Mouse (Mus musculus) heart, postnatal 36 days (tissue): ENCODE measurements at regions not wholly inside any gene's neighbourhood (a gene's known extent, or its start where the extent isn't known, plus 50 kb on each side); places are given as distances from the start of the nearest gene placed in this dataset.
A peak's percentile ranks its signal among the peaks of the same experiment; 100 is the strongest.

Experiments
- DNase-seq, 2 experiments: peaks; one replicate each; pipeline ENCODE4 v3.0.0; 2021 to 2022
- intact Hi-C: fragments of 180-260 bp; cut with DNase I; formaldehyde crosslinking; loops from one replicate; pipeline ENCODE4 v1.15.1; 2025

- intact Hi-C loops, result no loop called here
- DNase-seq, result no peak
Observed at GRCm38 (mm10) chr2:9669621-9670020, 211.4 kb upstream of the 4930412O13Rik start.

- intact Hi-C loops, result no loop called here
- DNase-seq, result peak; percentile 1 to 5
Observed at GRCm38 (mm10) chr2:9681691-9682152, 199.3 kb upstream of the 4930412O13Rik start.

GRCm38 (mm10) chr2:9683673-9684210 lies 197.3 kb upstream of the 4930412O13Rik start:
- intact Hi-C loops, result no loop called here
- no peak for DNase-seq

- intact Hi-C loops, result no loop called here
Observed at GRCm38 (mm10) chr2:9688176-9688575, 192.9 kb upstream of the 4930412O13Rik start.

GRCm38 (mm10) chr2:9689518-9689917 lies 191.5 kb upstream of the 4930412O13Rik start:
- intact Hi-C loops, result no loop called here
- no peak for DNase-seq

More at GRCm38 (mm10) chr2:9688176-9688575, 192.9 kb upstream of the 4930412O13Rik start:
- DNase-seq, result no peak

- no peak for DNase-seq
- intact Hi-C loops, result no loop called here
Observed at GRCm38 (mm10) chr2:9691506-9691905, 189.5 kb upstream of the 4930412O13Rik start.

GRCm38 (mm10) chr2:9691906-9692305 lies 189.1 kb upstream of the 4930412O13Rik start:
- intact Hi-C loops, result no loop called here
- DNase-seq, result no peak

GRCm38 (mm10) chr2:9693351-9693750 lies 187.7 kb upstream of the 4930412O13Rik start:
- no peak for DNase-seq
- intact Hi-C loops, result no loop called here

GRCm38 (mm10) chr2:9694178-9694577 lies 186.9 kb upstream of the 4930412O13Rik start:
- no peak for DNase-seq
- intact Hi-C loops, result no loop called here

GRCm38 (mm10) chr2:9697591-9698345 lies 183.3 kb upstream of the 4930412O13Rik start:
- intact Hi-C loops, result no loop called here
- DNase-seq, result no peak

- DNase-seq, result no peak
- intact Hi-C loops, result no loop called here
Observed at GRCm38 (mm10) chr2:9704266-9704665, 176.8 kb upstream of the 4930412O13Rik start.

- DNase-seq, result no peak
- intact Hi-C loops, result no loop called here
Observed at GRCm38 (mm10) chr2:9709466-9709865, 171.6 kb upstream of the 4930412O13Rik start.

GRCm38 (mm10) chr2:9717904-9718303 lies 163.1 kb upstream of the 4930412O13Rik start:
- intact Hi-C loops, result no loop called here
- no peak for DNase-seq

GRCm38 (mm10) chr2:9733243-9733642 lies 147.8 kb upstream of the 4930412O13Rik start:
- DNase-seq, result no peak
- intact Hi-C loops, result no loop called here

GRCm38 (mm10) chr2:9744181-9744580 lies 136.9 kb upstream of the 4930412O13Rik start:
- DNase-seq, result no peak
- intact Hi-C loops, result no loop called here

GRCm38 (mm10) chr2:9749829-9750788 lies 130.9 kb upstream of the 4930412O13Rik start:
- DNase-seq, result peak; percentile 13 to 21

GRCm38 (mm10) chr2:9753691-9754090 lies 127.4 kb upstream of the 4930412O13Rik start:
- intact Hi-C loops, result no loop called here
- no peak for DNase-seq

More at GRCm38 (mm10) chr2:9749829-9750788, 130.9 kb upstream of the 4930412O13Rik start:
- intact Hi-C loops, result no loop called here

GRCm38 (mm10) chr2:9754153-9754552 lies 126.9 kb upstream of the 4930412O13Rik start:
- no peak for DNase-seq
- intact Hi-C loops, result no loop called here

- intact Hi-C loops, result no loop called here
- no peak for DNase-seq
Observed at GRCm38 (mm10) chr2:9757770-9758420, 123.2 kb upstream of the 4930412O13Rik start.

- intact Hi-C loops, result no loop called here
- no peak for DNase-seq
Observed at GRCm38 (mm10) chr2:9758983-9759382, 122.1 kb upstream of the 4930412O13Rik start.
